Mouse (Mus musculus): ENCODE measurements at regions not wholly inside any gene's neighbourhood (a gene's known extent, or its start where the extent isn't known, plus 50 kb on each side); places are given as distances from the start of the nearest gene placed in this dataset.

DNA sequence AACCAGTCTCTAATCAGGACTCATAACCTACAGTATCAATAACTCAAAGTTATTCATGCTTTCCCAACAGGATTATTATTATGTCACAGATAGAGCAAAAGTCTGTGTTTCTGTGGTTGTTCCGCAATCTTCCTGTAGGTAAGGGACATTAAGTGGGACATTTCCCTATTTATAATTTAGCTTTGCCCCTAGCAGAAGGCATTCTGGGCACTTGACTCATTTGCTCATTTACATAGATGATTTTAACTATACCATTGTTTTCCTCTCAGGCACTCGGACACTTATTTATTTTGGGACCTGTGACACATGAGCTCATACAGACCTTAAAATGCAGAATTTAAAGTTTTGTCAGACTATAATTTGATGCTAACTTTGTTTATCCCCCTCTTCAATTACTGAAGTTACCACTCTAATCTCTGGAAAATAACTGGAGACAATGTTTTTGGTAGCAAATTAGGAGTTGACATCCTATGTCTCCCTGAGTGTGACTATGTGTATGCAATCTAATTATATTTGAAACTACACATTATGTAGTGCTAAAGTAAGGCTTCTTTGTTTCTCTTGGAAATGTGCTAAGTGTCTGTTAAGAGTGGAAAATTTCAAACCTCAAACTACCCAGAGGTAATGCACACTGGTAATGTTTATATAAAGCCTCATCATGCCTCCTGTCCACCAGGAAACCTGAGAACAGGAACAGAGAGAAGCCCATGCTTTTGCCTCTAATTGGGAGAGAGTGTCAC lies 51.8 kb upstream of the Emcn start:
- TF ChIP-seq CTCF (IDR thresholded peaks at IDR 0.05; ENCODE audit: low read depth): no peak
- TF ChIP-seq EP300 (IDR thresholded peaks at IDR 0.05; ENCODE audit: low read depth): no peak
